Mouse (Mus musculus): ENCODE data around the gene Tnnc1.

The Tnnc1 gene

GRCm38 (mm10) chr14:31208084-31208483, at the start of gene Tnnc1:
Tnnc1 (plus strand) TSS chr14:31208312.
- no peak for DNase-seq (ENCODE audit: low spot score in 2 of 2)

- DNase-seq (ENCODE audit: low spot score in 2 of 2), result no peak
Measured at GRCm38 (mm10) chr14:31160196-31161150, 47.6 kb upstream of the Tnnc1 start.

- no peak for DNase-seq (ENCODE audit: low spot score in 2 of 2)
Measured at GRCm38 (mm10) chr14:31161191-31161590, 46.9 kb upstream of the Tnnc1 start.

GRCm38 (mm10) chr14:31161638-31162037, 46.5 kb upstream of the Tnnc1 start:
- DNase-seq (ENCODE audit: low spot score in 2 of 2), result no peak

- DNase-seq (ENCODE audit: low spot score in 2 of 2), result no peak
Measured at GRCm38 (mm10) chr14:31164067-31164466, 44.0 kb upstream of the Tnnc1 start.

GRCm38 (mm10) chr14:31165010-31165409, 43.1 kb upstream of the Tnnc1 start:
- DNase-seq (ENCODE audit: low spot score in 2 of 2), result no peak

- DNase-seq (ENCODE audit: low spot score in 2 of 2), result no peak
Measured at GRCm38 (mm10) chr14:31165458-31165857, 42.7 kb upstream of the Tnnc1 start.

- no peak for DNase-seq (ENCODE audit: low spot score in 2 of 2)
Measured at GRCm38 (mm10) chr14:31165991-31166630, 42.0 kb upstream of the Tnnc1 start.

GRCm38 (mm10) chr14:31166827-31167226, 41.3 kb upstream of the Tnnc1 start:
- DNase-seq (ENCODE audit: low spot score in 2 of 2), result no peak

- no peak for DNase-seq (ENCODE audit: low spot score in 2 of 2)
Measured at GRCm38 (mm10) chr14:31168425-31168824, 39.7 kb upstream of the Tnnc1 start, which contains the start of gene Stab1. Stab1 (minus strand) TSS chr14:31168641.

- no peak for DNase-seq (ENCODE audit: low spot score in 2 of 2)
Measured at GRCm38 (mm10) chr14:31169508-31169907, 38.6 kb upstream of the Tnnc1 start.

GRCm38 (mm10) chr14:31170963-31171362, 37.1 kb upstream of the Tnnc1 start:
- no peak for DNase-seq (ENCODE audit: low spot score in 2 of 2)

GRCm38 (mm10) chr14:31171386-31171785, 36.7 kb upstream of the Tnnc1 start:
- no peak for DNase-seq (ENCODE audit: low spot score in 2 of 2)

GRCm38 (mm10) chr14:31171821-31172220, 36.3 kb upstream of the Tnnc1 start:
- no peak for DNase-seq (ENCODE audit: low spot score in 2 of 2)

- DNase-seq (ENCODE audit: low spot score in 2 of 2), result no peak
Measured at GRCm38 (mm10) chr14:31172781-31173455, 35.2 kb upstream of the Tnnc1 start.

- no peak for DNase-seq (ENCODE audit: low spot score in 2 of 2)
Measured at GRCm38 (mm10) chr14:31173537-31173936, 34.6 kb upstream of the Tnnc1 start.

- DNase-seq (ENCODE audit: low spot score in 2 of 2), result no peak
Measured at GRCm38 (mm10) chr14:31177287-31177686, 30.8 kb upstream of the Tnnc1 start.

GRCm38 (mm10) chr14:31177715-31178114, 30.4 kb upstream of the Tnnc1 start:
- no peak for DNase-seq (ENCODE audit: low spot score in 2 of 2)

- no peak for DNase-seq (ENCODE audit: low spot score in 2 of 2)
Measured at GRCm38 (mm10) chr14:31179677-31180365, 28.3 kb upstream of the Tnnc1 start.

GRCm38 (mm10) chr14:31181512-31181911, 26.6 kb upstream of the Tnnc1 start:
- no peak for DNase-seq (ENCODE audit: low spot score in 2 of 2)

- DNase-seq (ENCODE audit: low spot score in 2 of 2), result no peak
Measured at GRCm38 (mm10) chr14:31182786-31183290, 25.3 kb upstream of the Tnnc1 start.
